Mouse (Mus musculus) heart, adult 2 months (tissue): Measurements from ENCODE around the gene Tnfsfm13.

Experiments
- CTCF ChIP-seq: fragments of 200-600 bp; IDR thresholded peaks from 2 replicates; pipeline ENCODE4 v1.8.1; 2022; ENCODE audit warnings: antibody characterized with exemption, mild to moderate bottlenecking, moderate library complexity
- EP300 ChIP-seq: fragments of 200-500 bp; IDR thresholded peaks from 2 replicates; pipeline ENCODE4 v1.6.1; 2011; ENCODE audit warnings: low read depth, low read length, control low read depth; ENCODE audit not compliant: insufficient read depth
- POLR2A ChIP-seq: fragments of 200-500 bp; IDR thresholded peaks from 2 replicates; pipeline ENCODE4 v1.6.1; 2011; ENCODE audit warnings: mild to moderate bottlenecking, low read depth, low read length, control low read depth; ENCODE audit not compliant: insufficient read depth

GRCm38 (mm10) chr11:69633128-69633866 is 62.6 kb downstream of the Tnfsfm13 start:
- TF ChIP-seq CTCF (no peak), POLR2A (no peak), EP300 (no peak)
